Mouse (Mus musculus): ENCODE results near the gene Rab1a.
"Not testable (repeated sequence)": the region's sequence is repeated elsewhere in the genome, so short reads cannot be mapped to it uniquely, and the experiment has no call there.

Rab1a gene

DNA sequence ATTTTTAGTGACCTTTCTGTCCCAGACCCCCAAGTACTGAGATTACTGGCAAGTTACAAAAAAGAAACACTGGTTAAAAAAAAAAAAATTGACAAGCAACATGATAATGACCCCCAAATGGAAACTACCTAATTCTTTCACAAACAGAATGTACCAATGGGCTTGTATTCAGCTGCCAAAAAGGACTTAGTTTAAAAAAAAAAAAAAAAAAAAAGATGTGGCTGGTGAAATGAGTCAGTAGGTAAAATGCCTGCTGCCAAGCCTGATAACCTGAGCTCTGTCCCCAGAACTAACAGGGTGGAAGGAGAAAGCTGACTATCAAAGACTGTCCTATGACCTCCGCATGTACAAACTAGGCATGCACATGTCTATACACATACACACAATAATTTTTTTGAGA, 16.0 kb downstream of the Rab1a start:
- DNase-seq (ENCODE audit: low spot score in 2 of 2), result no peak

DNA sequence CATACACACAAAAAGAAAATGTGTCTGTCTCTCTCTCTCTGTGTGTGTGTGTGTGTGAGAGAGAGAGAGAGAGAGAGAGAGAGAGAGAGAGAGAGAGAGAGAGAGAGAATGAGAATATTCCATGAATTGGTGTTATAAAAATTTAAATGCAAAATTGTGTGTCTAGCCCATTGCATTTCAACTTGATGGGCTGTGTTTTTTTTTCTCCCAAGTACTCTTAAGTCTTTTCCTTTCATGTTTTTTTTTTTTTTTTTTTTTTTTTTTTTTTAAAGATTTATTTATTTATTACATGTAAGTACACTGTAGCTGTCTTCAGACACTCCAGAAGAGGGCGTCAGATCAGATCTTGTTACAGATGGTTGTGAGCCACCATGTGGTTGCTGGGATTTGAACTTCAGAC, 20.4 kb downstream of the Rab1a start:
- not testable (repeated sequence) for DNase-seq (ENCODE audit: low spot score in 2 of 2)

DNA sequence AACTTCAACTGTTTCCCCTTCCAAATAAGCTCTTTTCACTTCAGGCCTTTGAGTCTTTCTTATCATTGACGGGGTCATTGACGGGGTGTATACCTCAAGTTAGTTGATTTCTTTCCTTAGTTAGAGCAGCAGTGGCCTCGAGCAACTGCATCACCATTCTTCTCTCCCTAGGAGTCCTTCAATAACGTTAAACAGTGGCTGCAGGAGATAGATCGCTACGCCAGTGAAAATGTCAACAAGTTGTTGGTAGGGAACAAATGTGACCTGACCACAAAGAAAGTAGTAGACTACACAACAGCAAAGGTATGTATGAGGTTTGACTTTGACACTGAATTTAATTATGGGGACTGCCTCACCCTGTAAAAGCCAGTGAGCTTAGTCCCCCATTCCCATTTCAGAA, 23.0 kb downstream of the Rab1a start:
- no peak for DNase-seq (ENCODE audit: low spot score in 2 of 2)

DNA sequence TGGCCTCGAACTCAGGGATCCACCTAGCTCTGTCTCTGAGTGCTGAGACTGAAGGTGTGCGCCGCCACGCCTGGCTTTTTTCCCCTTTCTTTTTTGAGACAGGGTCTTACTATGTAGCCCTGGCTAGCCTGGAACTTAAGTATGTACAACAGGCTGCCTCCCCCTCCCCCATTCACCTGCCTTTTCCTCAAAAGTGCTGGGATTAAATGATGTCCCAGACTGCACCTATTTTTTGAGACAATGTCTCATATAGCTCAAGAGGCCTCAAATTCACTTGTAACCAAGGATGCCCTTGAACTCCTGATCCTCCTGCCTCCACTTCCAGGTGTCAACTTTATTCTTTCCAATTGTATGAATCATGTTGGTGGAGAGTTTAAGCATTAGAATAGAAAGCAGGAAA, 24.7 kb downstream of the Rab1a start:
- no peak for DNase-seq (ENCODE audit: low spot score in 2 of 2)

DNA sequence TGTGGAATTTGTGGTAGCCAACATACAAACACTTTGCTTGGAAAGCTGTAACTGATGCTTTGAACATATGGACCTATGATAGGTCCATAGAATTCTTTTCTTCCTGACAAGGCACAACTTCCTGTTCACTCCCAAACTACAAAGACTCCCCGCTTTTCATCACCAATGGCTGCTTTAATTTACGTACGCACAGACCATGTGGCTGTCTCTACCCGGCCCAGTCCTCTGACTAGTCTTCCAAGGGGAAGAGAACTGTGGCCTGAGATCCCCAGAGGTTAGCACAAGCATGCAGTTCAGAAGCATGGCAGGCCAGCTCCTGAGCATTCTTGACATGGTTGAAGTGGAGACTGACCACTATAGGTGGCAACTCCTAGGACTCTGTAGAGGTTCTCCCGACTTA, 27.4 kb downstream of the Rab1a start:
- no peak for DNase-seq (ENCODE audit: low spot score in 2 of 2)

DNA sequence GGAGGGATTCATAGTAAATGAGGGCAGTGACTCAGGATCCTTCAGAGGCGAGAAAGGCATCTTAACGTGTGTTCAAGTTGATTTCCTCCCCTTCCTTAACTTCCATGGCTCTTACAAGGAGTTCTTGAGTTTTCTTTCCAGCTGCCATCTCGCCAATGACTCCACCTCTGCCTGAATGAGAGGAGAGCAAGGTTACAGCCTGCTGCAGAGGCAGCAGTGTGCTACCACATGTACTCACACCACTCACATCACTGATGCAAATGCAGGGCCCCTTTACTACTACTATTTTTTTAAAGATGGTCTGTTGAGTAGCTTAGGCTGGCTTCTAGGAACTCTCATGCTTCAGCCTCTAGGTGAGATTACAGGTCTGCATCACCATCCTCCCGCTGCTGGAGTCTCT, 28.1 kb downstream of the Rab1a start:
- DNase-seq (ENCODE audit: low spot score in 2 of 2), result no peak

DNA sequence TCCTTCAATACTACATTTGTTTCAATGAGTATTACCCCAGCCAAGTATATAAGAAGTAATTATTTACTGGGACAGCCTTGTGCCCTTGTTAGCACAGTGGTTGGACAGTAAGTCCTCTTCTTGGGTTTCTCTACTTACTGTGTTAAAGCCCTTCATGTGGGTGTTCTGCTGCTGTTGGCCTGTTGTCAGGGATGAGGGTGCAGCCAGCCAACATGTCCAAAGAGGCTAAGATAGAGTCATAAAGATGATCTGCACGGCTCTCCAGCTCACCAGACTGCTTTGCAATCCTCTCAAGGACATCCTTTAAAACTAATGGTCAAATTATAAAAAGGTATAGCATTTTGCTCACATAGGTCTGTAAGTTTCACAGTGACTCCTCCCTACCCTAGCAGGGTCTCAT, 29.1 kb downstream of the Rab1a start:
- no peak for DNase-seq (ENCODE audit: low spot score in 2 of 2)

DNA sequence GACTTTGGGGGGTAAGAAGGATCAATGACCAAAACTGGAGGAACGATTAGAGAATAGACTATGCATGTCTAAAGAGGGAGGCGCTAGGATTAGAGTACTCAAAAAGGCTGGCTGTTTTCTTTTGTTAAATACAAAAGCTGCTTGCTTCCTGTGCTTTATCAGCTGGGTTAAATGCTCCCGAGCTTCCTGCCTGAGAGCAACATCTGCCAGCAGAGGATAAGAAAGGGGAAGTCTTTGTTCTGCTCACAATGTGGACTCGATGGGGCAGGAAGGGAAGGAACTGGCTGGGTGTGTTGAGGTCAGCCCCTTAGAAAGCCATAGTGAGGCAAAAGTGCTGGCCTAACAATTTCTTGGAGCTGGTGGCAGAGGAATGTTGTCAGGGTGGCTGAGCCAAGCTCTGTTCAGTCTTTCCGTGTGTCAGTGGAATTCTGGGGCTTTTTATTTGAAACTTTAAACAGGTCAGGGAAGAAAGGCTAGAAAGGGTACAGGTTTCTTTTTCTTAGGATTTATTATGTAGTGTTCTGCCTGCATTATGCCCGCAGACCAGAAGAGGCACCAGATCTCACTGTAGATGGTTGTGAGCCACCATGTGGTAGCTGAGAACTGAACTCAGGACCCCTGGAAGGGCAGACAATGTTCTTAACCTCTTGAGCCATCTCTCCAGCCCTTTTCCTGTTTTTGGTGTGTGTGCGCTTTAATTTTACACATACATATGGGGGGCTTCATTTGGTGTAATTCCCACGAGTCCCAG, 30.1 kb downstream of the Rab1a start:
- DNase-seq (ENCODE audit: low spot score in 2 of 2), result peak; percentile 82 to 94

DNA sequence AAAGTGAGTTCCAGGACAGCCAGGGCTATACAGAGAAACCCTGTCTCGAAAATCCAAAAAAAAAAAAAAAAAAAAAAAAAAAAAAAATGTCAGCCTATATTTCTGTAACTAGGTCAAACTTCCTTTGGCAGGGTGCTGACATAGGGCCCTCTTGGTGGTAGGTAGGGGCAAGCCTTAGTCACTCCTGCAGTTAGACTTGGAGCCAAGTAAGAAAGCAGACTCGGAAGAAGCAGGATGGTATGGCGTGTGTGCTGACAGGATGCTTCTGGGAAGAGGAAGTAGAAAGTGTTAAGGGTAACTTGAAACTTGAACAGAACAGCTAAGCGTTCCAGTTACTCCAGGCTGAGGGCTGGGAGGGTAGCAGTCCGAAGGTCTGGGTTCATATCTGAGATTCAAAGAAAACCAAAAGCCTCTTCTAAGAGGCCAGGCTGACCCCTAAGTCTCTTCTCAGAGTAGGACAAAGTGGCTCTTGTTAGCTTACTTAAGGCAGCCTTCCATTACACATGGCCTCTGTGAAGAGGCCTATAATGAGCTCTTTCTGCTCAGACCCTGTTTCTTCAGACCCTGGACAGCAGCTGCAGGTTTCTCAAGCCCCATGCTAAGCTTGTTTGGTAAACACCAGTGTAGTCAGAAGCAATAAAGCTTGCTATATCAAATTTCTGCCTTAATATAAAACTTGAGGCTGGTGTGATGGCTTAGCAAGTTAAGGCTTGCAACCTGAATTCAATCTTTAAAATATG, 31.0 kb downstream of the Rab1a start:
- DNase-seq (ENCODE audit: low spot score in 2 of 2), result no peak

DNA sequence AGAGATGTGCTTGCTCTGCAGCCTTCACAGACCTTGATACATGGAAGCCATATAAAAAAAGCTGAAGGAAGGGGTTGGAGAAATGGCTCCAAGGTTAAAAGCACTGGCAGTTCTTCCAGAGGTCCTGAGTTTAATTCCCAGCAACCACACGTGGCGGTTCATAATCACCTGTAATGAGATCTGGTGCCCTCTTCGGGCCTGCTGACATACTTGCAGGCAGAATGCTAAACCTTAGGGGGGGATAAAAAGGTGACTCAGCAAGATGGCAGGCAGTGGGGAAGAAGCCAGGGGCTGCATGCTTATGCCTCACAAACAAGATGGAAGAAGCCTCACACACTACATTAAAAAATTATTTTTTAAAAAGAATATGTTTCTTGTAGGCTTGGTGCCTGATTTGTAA, 33.0 kb downstream of the Rab1a start:
- DNase-seq (ENCODE audit: low spot score in 2 of 2), result no peak

DNA sequence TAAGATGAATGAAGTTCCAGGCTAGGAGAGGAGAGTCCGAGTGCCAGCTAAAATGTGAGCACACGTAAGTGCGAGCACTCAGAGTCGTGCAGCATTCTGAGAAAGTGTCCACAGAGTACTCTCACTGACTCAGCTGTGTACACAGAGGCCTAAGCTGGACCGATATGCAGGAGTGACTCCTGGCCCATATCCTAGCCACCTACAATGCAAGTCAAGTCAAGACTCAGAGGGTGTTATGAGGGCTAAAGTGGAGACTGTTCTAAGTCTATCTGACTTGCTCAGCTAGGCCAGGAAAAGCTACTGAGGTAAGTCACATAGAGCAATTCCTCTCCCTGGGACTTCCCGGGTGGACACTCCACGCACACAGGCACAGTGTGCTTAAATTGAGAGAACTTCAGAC, 35.8 kb downstream of the Rab1a start:
- no peak for DNase-seq (ENCODE audit: low spot score in 2 of 2)

DNA sequence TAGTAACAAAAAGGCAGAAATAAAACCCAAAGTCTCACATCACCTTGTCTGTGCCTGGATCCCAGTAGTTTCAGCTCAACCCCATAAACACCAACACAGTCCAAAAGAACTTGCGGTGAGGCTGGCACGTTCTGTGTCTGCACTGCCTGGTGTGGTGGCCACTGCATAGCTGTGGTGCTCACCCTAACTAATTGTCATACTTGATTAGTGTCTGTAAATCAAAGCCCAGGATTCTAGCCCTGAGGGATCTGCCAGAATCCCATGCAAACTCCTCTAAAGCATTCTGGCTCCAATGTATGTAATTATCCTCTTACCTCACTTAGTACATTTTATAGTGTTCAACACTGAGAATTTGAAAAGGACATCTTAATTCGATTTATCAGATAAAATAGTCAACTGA, 36.7 kb downstream of the Rab1a start:
- no peak for DNase-seq (ENCODE audit: low spot score in 2 of 2)

DNA sequence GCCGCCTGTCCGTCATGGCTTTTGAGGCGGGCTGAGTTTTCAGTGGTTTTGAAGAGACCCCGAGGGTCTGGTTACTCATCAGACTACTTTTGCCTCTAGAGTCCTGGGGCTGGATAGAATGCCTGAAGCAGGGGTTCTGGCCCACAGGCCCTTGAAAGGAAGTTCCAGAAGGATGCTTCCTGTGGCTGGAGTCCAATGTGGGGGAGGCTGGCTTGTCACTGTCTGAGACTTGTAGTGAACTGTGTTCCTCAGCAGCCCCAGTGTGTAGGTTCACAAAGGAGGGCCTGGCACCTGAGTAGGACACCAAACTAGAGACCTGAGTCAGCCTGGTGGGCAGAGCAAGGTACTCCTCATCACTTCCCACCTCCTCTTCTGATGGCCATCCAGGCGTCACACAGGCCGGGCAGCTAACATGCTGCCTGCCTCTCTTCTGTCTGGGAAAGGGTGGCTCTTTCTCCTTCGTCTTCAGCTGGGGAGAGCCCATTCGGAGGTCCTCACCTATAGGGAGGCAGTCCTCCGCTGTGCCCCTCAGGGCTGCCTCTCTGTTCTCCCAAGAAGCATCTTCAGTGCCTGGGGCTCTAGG, 38.1 kb downstream of the Rab1a start:
- no peak for DNase-seq (ENCODE audit: low spot score in 2 of 2)

DNA sequence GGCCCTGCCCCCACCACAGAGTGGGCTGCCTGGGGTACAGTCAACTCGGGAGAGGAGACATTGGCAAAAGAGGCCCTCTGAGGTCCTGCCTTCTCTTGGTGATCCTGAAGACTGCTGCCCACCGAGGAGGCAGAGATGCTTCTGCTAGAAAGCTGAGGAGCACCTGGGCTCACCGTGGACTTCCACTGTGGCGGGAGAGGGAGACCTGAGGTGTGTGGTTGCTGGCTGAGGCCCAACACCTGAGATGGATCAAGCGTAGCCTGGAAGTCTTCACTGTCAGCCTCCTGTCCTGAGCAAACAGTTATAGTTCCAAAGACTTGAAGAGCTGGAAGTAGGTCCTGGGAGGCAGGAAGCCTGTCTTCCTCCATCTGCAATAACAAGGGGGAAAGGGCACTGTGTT, 39.1 kb downstream of the Rab1a start:
- no peak for DNase-seq (ENCODE audit: low spot score in 2 of 2)

DNA sequence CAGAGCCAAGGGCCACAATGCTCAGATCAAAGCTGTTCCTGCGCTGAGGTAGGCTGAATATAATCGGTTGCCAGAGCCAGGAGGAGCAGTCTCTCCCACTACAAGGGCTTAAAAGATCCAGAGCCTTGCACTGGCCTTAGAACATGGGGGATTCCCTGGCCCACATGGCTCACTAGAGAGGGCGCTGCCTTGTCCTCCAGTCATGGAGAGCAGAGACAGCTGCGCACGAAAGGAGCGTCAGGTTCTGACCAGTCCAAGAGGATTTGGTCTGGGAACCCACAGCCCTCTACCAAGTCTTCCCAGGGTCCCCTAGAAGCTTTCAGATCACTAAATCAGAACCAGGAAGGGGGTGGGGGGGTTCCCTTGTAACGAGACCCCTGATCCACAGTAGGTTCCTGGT, 40.1 kb downstream of the Rab1a start:
- DNase-seq (ENCODE audit: low spot score in 2 of 2), result no peak

DNA sequence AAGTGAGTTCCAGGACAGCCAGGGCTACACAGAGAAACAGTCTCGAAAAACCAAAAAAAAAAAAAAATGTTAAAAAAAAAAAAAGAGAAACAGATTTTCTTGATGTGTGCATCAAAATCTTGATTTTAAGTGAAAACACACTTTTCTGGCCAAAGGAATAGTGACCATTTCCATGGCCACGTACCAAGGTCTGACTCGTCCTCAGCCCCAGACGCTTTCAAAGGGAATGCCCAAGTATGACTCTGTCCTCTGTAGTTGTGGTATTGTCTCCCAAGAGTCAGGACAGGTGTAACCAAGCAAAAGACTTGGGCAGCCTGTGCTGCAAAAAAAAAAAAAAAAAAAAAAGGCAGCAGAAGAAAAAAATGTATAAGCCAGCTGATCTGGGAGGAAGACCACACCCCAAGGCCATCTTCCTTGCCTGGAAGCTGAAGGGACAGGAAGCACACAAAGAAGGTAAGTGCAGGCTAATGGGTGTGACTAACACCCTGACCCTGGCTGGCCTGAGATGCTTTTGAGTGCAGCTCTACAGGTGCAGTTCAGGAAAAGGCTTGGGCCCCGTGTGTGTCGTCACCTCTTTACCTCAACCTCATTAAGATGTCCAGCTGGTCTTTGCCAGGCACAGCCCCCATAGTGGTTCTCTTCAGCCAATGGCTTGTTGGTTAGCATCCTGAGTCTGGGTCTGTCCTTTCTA, 41.3 kb downstream of the Rab1a start:
- no peak for DNase-seq (ENCODE audit: low spot score in 2 of 2)

DNA sequence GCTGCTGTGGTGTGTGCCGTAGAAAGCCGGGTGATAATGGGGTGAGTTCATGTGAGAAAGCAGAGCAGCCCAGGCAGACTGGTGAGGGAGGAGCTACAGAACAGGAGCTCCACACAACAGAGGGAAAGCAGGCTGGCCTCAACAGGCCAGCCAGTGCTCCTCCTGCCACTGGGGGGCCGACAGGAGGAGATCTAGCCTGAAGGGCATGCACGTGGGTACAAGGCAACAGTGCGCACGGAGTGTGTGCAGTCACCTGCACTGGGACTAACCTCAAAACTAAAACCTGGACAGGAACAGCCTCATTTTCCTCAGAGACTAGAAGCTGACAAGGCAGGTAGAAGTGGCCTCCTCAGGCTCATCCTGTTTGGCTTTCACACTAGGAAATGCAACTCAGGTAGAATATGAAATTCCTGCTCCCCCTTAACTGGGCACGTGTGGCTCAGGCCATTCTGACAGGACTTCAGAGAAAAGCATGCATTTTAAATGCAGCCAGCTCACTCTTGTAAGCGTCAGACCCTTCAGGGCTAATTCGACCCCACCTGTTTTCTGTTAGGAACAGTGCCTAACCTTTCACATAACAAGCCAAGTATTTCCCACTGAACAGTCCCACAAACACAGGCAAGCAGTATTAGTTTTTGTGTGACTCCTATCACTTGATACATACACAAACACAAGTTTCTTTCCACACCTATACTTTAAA, 42.1 kb downstream of the Rab1a start:
- no peak for DNase-seq (ENCODE audit: low spot score in 2 of 2)

DNA sequence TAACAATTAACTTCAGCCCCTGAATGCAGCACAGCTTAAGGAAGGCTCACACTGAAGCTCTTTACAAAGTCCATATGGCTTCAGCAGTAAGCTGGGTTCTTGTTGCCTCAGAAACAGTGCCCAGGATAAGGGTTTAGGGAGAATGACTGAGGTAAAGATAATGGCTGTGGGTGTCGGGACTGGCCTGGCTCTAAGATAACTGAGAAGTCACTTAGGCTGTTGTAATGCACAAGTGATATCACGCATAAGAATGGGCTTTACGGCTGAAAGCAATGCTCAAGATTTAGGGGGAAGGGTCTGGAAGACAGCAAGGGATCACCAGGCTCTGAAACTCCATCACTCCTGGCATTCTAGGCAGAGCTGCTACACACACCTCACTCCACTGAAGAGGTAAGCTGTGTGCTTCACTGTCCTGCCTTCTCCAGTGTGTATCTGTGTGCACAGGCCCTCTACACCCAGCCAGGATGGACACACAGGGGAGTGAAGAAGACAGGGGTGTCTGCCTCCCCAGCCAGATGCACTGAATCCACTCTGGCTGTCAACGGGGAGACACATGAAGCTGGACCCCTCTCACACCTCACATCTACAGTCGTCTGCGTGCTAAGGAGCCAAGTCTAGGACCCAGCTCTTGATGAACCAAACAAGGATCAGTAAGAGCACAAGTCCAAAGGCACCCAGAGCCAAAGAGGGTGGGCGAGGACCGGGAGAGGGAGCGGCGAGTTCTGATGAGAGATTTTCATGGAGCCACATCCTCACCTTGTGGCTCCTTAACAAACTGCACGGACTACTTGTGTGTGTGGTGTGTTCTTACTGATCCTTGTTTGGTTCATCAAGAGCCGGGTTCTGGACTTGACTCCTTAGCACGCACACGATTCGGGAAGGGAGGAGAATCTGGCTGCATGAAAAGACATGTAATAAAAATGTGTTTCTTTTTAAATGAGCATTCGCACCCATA, 43.4 kb downstream of the Rab1a start:
- no peak for DNase-seq (ENCODE audit: low spot score in 2 of 2)

DNA sequence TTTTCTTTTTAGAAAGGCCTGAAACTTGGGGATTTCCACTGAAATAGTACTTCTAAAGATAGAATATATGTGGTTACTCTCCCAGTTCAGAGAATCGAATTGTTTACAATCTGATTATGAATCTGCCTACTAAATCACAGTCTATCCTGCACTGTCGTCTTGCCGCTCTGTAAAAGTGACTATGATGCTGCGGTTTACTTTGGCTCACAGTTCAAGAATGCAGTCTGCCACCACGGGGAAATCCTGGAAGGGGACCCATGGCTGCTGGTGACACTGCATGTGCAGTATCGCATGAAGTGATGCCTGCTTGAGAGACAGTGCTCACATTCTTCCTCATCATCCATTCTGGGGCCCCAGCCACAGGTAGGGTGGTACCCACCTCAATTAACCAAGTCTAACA, 44.1 kb downstream of the Rab1a start:
- DNase-seq (ENCODE audit: low spot score in 2 of 2), result no peak

DNA sequence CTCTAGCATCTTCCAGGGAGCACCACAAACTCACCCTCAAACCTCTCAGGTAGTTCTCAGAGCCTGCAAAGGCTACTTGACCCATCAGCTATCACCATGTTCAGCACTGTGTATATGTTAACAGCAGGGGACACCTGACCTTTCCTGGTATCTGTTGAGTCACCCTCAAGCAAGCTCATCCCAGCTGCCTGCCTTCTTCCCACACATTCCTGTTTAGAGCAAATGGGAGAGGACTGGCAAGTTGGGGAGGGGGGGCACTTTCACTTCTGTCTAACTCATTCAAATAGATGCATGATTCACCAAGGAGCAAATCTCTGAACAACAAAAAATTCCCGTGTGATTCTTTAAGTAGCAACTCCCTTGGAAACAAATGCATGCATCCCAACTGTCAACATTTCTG, 45.4 kb downstream of the Rab1a start:
- no peak for DNase-seq (ENCODE audit: low spot score in 2 of 2)

All from heart, adult 9 months (tissue).